ENCODE assay signal across 14 mouse cellular contexts in the genomic region with DNA sequence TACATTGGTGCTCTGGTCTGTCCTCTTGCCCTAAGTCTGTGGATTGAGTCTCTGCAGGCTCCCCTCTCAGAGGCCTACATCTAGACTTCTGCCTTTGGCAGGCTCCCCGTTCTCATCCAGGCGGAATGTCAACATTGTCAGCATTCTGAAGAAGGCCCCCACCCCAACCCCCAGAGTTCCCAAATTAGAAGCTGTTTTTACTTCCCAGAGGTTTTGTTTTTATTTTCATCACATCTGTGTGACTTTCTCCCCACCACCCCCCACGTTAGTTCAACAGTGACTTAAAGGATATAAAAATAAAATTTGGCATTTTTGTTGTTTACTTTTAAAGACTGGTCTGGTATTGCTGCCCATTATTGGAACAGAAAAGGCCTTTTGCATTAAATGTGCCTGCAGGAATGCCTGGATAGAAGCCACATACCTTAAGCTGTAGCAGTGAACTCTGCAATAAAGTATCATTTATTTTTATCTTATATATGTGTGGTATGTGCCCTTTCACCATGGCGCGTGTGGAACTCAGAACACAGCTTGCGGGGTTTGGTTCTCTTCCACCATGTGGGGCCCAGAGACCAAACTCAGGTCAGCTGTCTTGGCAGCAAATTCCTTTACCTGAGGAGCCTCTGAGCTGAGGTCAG. TPM values are rescaled to one million over a fixed set of nuclear protein-coding genes. Genes with fewer than 3 reads are reported as not detected.
DNase-seq lines count a peak whose midpoint lies in the region; ATAC-seq and TF ChIP-seq lines count a peak whose summit lies in the region.
"Had no signal": no experiment of that assay in that cellular context is flagged by ENCODE, and none has a peak within 500 bp of the region (broad histone marks: within the 10 kb centered on the region; RNA-seq: fewer than 3 reads in every experiment).

No protein-coding gene starts in this region.

- 0 out of 2 replicates have a peak overlapping the region, but pooled peaks have one; percentile 17 for H3K4me2 ChIP-seq in heart, embryonic 14.5 days (ENCODE audit: low read length)
- H3K4me2 ChIP-seq in midbrain, embryonic 15.5 days, result no peak overlapping the region
- no peak overlapping the region for H3K4me2 ChIP-seq in midbrain, embryonic 16.5 days (ENCODE audit: low read length)
- no peak overlapping the region for H3K4me2 ChIP-seq in limb, embryonic 14.5 days (replicated peaks; ENCODE audit: low read depth, low read length, severe bottlenecking)
- H3K4me2 ChIP-seq: hindbrain, embryonic 12.5 days had no signal

- H3K4me1 ChIP-seq in heart, embryonic 14.5 days (ENCODE audit: control insufficient read depth in 2 of 2, insufficient read depth in 2 of 2, low read length in 2 of 2), result peaks cover 31 to 67% of the 10 kb centered on the region in 2 experiments
- no peaks in the 10 kb centered on the region for H3K4me1 ChIP-seq in midbrain, embryonic 15.5 days
- H3K4me1 ChIP-seq in midbrain, embryonic 16.5 days (ENCODE audit: control insufficient read depth, insufficient read depth, low read length), result no peaks in the 10 kb centered on the region
- peaks cover 7% of the 10 kb centered on the region for H3K4me1 ChIP-seq in limb, embryonic 14.5 days (ENCODE audit: control insufficient read depth, insufficient read depth, low read length)
- H3K4me1 ChIP-seq: hindbrain, embryonic 12.5 days had no signal

- peaks cover 32% of the 10 kb centered on the region for H3K36me3 ChIP-seq in heart, embryonic 14.5 days (ENCODE audit: control insufficient read depth, insufficient read depth, low read length)
- H3K36me3 ChIP-seq in midbrain, embryonic 15.5 days (replicated peaks), result peaks cover 7% of the 10 kb centered on the region; the same call in 1 of the 2 replicates
- peaks cover 15% of the 10 kb centered on the region for H3K36me3 ChIP-seq in midbrain, embryonic 16.5 days (ENCODE audit: control insufficient read depth, insufficient read depth, low read length)
- H3K36me3 ChIP-seq in limb, embryonic 14.5 days (ENCODE audit: control insufficient read depth, insufficient read depth, low read length), result peaks cover 38% of the 10 kb centered on the region

- 24% methylated on average over 6 of the region's 6 CpGs for WGBS in heart, embryonic 14.5 days
- 89% methylated on average over 6 of the region's 6 CpGs for WGBS in midbrain, embryonic 15.5 days
- 88% methylated on average over 6 of the region's 6 CpGs for WGBS in midbrain, embryonic 16.5 days
- 49% methylated on average over 6 of the region's 6 CpGs for WGBS in limb, embryonic 14.5 days

- no peaks in the 10 kb centered on the region for H3K9me3 ChIP-seq in heart, embryonic 14.5 days (ENCODE audit: control insufficient read depth, low read length)
- H3K9me3 ChIP-seq in midbrain, embryonic 15.5 days, result no peaks in the 10 kb centered on the region
- no peaks in the 10 kb centered on the region for H3K9me3 ChIP-seq in midbrain, embryonic 16.5 days (replicated peaks; ENCODE audit: control insufficient read depth, low read length, poor library complexity, severe bottlenecking)
- no peaks in the 10 kb centered on the region for H3K9me3 ChIP-seq in limb, embryonic 14.5 days (ENCODE audit: control insufficient read depth, low read length)
- H3K9me3 ChIP-seq: hindbrain, embryonic 12.5 days had no signal

- DNase-seq in heart, adult 18-20 months, result no peak
- peak; percentile 69 for DNase-seq in limb, embryonic 14.5 days (ENCODE audit: low spot score)
- peak; percentile 53 for DNase-seq in yolk sac, embryonic 10.5 days (ENCODE audit: low spot score)
- DNase-seq in Muller cell, postnatal 12 days (ENCODE audit: inconsistent ontology term), result no peak
- no peak for DNase-seq in layer of hippocampus, adult 11-12 months (ENCODE audit: low spot score)
- DNase-seq: adrenal gland, postnatal 14 days; cerebellum, adult 11 months; layer of hippocampus, adult 9-11 months had no signal

- H3K27me3 ChIP-seq in heart, embryonic 14.5 days (ENCODE audit: control insufficient read depth, insufficient read depth, low read length), result no peaks in the 10 kb centered on the region
- H3K27me3 ChIP-seq in midbrain, embryonic 15.5 days (replicated peaks), result no peaks in the 10 kb centered on the region
- H3K27me3 ChIP-seq in midbrain, embryonic 16.5 days (ENCODE audit: control insufficient read depth, insufficient read depth, low read depth, low read length), result no peaks in the 10 kb centered on the region
- no peaks in the 10 kb centered on the region for H3K27me3 ChIP-seq in limb, embryonic 14.5 days (ENCODE audit: control insufficient read depth, insufficient read depth, low read length)
- H3K27me3 ChIP-seq: hindbrain, embryonic 12.5 days; Patski had no signal

- peak overlapping the region; percentile 86 to 87 for H3K27ac ChIP-seq in heart, embryonic 14.5 days (replicated peaks in 1 of 2; ENCODE audit: control insufficient read depth in 1 of 2, insufficient read depth in 1 of 2, low read depth in 2 of 2, low read length in 2 of 2)
- 0 out of 2 replicates have a peak overlapping the region, but pooled peaks have one; percentile 10 for H3K27ac ChIP-seq in midbrain, embryonic 15.5 days
- H3K27ac ChIP-seq in midbrain, embryonic 16.5 days (ENCODE audit: low read length), result no peak overlapping the region
- H3K27ac ChIP-seq in limb, embryonic 14.5 days (replicated peaks; ENCODE audit: low read depth, low read length), result peak overlapping the region; percentile 79
- H3K27ac ChIP-seq: hindbrain, embryonic 12.5 days had no signal

- peak; percentile 64 for ATAC-seq in heart, embryonic 14.5 days (ENCODE audit: insufficient number of reproducible peaks, insufficient read depth, low FRiP score, low read depth)
- no peak for ATAC-seq in midbrain, embryonic 15.5 days (replicated peaks)
- ATAC-seq in midbrain, embryonic 16.5 days, result no peak
- ATAC-seq in limb, embryonic 14.5 days (ENCODE audit: low FRiP score, low read depth), result peak; percentile 68
- ATAC-seq: Patski had no signal

- no peak for TF ChIP-seq POLR2A in limb, embryonic 14.5 days (IDR thresholded peaks at IDR 0.05; ENCODE audit: borderline replicate concordance, extremely low read depth, insufficient read depth, insufficient read length)

- no peak overlapping the region for H3K4me3 ChIP-seq in heart, embryonic 14.5 days (ENCODE audit: control insufficient read depth in 1 of 2, insufficient read depth in 1 of 2, low read depth in 1 of 2, low read length in 2 of 2)
- H3K4me3 ChIP-seq in midbrain, embryonic 15.5 days, result no peak overlapping the region
- H3K4me3 ChIP-seq in midbrain, embryonic 16.5 days (ENCODE audit: low read depth, low read length), result no peak overlapping the region
- H3K4me3 ChIP-seq in limb, embryonic 14.5 days (replicated peaks; ENCODE audit: low read length), result no peak overlapping the region
- H3K4me3 ChIP-seq: hindbrain, embryonic 12.5 days had no signal

- peak overlapping the region; percentile 54 for H3K9ac ChIP-seq in heart, embryonic 14.5 days (ENCODE audit: low read length)
- no peak overlapping the region for H3K9ac ChIP-seq in midbrain, embryonic 15.5 days
- H3K9ac ChIP-seq in midbrain, embryonic 16.5 days (ENCODE audit: low read depth, low read length), result no peak overlapping the region
- H3K9ac ChIP-seq in limb, embryonic 14.5 days (ENCODE audit: low read depth, low read length, severe bottlenecking), result peak overlapping the region; percentile 0; the same call in 1 of the 2 replicates
- H3K9ac ChIP-seq: hindbrain, embryonic 12.5 days had no signal

RNA-seq across cellular contexts. Expression of a gene that starts 11.2 kb away (rescaled TPM):
- polyA plus RNA-seq in heart, embryonic 14.5 days (2014; fragmentation: Nextera tagmentation; extraction: Ambion mirVana), result not detected in 2 replicates
- not detected for total RNA-seq in heart, adult 18-20 months (2021)
- 0.49 and 0.79 TPM in 2 replicates for polyA plus RNA-seq in midbrain, embryonic 15.5 days (2015; fragmentation: Nextera tagmentation; extraction: Ambion mirVana)
- 0.58 and 0.89 TPM in 2 replicates for polyA plus RNA-seq in midbrain, embryonic 16.5 days (2015; fragmentation: Nextera tagmentation; extraction: Ambion mirVana)
- polyA plus RNA-seq in limb, embryonic 14.5 days (2012; rRNA removed), result 0.04 TPM in 1 of 2 replicates, not detected in the other
- polyA plus RNA-seq in limb, embryonic 14.5 days (2014; fragmentation: Nextera tagmentation; extraction: Ambion mirVana), result not detected in 2 replicates
- total RNA-seq: adrenal gland, postnatal 14 days; liver, adult 2 months had no signal
- polyA plus RNA-seq: hindbrain, embryonic 12.5 days; liver, adult 2 months had no signal

RNA-seq across cellular contexts. Expression of a gene that starts 14.2 kb away (rescaled TPM):
- 32.0 and 35.3 TPM in 2 replicates for polyA plus RNA-seq in heart, embryonic 14.5 days (2014; fragmentation: Nextera tagmentation; extraction: Ambion mirVana)
- 100 to 1,000 TPM; 237 to 251 TPM for total RNA-seq in heart, adult 18-20 months (2021)
- 44.5 and 47.5 TPM in 2 replicates for polyA plus RNA-seq in midbrain, embryonic 15.5 days (2015; fragmentation: Nextera tagmentation; extraction: Ambion mirVana)
- 38.9 and 40.1 TPM in 2 replicates for polyA plus RNA-seq in midbrain, embryonic 16.5 days (2015; fragmentation: Nextera tagmentation; extraction: Ambion mirVana)
- 360 and 433 TPM in 2 replicates for polyA plus RNA-seq in limb, embryonic 14.5 days (2012; rRNA removed)
- 39.7 and 43.6 TPM in 2 replicates for polyA plus RNA-seq in limb, embryonic 14.5 days (2014; fragmentation: Nextera tagmentation; extraction: Ambion mirVana)

RNA-seq across cellular contexts. Expression of a gene that starts 27.4 kb away (rescaled TPM):
- 92.4 and 94.5 TPM in 2 replicates for polyA plus RNA-seq in heart, embryonic 14.5 days (2014; fragmentation: Nextera tagmentation; extraction: Ambion mirVana)
- 100 to 1,000 TPM; 104 to 113 TPM for total RNA-seq in heart, adult 18-20 months (2021)
- 46.2 and 48.4 TPM in 2 replicates for polyA plus RNA-seq in midbrain, embryonic 15.5 days (2015; fragmentation: Nextera tagmentation; extraction: Ambion mirVana)
- 47.0 TPM in 2 replicates for polyA plus RNA-seq in midbrain, embryonic 16.5 days (2015; fragmentation: Nextera tagmentation; extraction: Ambion mirVana)
- 106 and 124 TPM in 2 replicates for polyA plus RNA-seq in limb, embryonic 14.5 days (2012; rRNA removed)
- polyA plus RNA-seq in limb, embryonic 14.5 days (2014; fragmentation: Nextera tagmentation; extraction: Ambion mirVana), result 126 and 128 TPM in 2 replicates

RNA-seq across cellular contexts. Expression of a gene that starts 27.8 kb away (rescaled TPM):
- 0.07 and 0.22 TPM in 2 replicates for polyA plus RNA-seq in heart, embryonic 14.5 days (2014; fragmentation: Nextera tagmentation; extraction: Ambion mirVana)
- total RNA-seq in heart, adult 18-20 months (2021), result not detected
- polyA plus RNA-seq in midbrain, embryonic 15.5 days (2015; fragmentation: Nextera tagmentation; extraction: Ambion mirVana), result 0.06 and 0.12 TPM in 2 replicates
- 0.09 and 0.14 TPM in 2 replicates for polyA plus RNA-seq in midbrain, embryonic 16.5 days (2015; fragmentation: Nextera tagmentation; extraction: Ambion mirVana)
- 0.15 and 0.33 TPM in 2 replicates for polyA plus RNA-seq in limb, embryonic 14.5 days (2012; rRNA removed)
- 0.07 TPM in 2 replicates for polyA plus RNA-seq in limb, embryonic 14.5 days (2014; fragmentation: Nextera tagmentation; extraction: Ambion mirVana)
- total RNA-seq: adrenal gland, postnatal 14 days; liver, adult 2 months had no signal
- polyA plus RNA-seq: liver, adult 2 months had no signal

RNA-seq across cellular contexts. Expression of a gene that starts 39.5 kb away (rescaled TPM):
- polyA plus RNA-seq in heart, embryonic 14.5 days (2014; fragmentation: Nextera tagmentation; extraction: Ambion mirVana), result 31.6 and 37.0 TPM in 2 replicates
- total RNA-seq in heart, adult 18-20 months (2021), result 10 to 100 TPM; 10.1 to 10.3 TPM
- 224 and 236 TPM in 2 replicates for polyA plus RNA-seq in midbrain, embryonic 15.5 days (2015; fragmentation: Nextera tagmentation; extraction: Ambion mirVana)
- 242 and 267 TPM in 2 replicates for polyA plus RNA-seq in midbrain, embryonic 16.5 days (2015; fragmentation: Nextera tagmentation; extraction: Ambion mirVana)
- 150 and 211 TPM in 2 replicates for polyA plus RNA-seq in limb, embryonic 14.5 days (2012; rRNA removed)
- 67.8 and 76.2 TPM in 2 replicates for polyA plus RNA-seq in limb, embryonic 14.5 days (2014; fragmentation: Nextera tagmentation; extraction: Ambion mirVana)

Comparison
In these comparisons a context has a peak if more than half of its experiments do, and no peak if none do; other contexts are left out.
1. ATAC-seq: peak in heart, embryonic 14.5 days (single experiment) and limb, embryonic 14.5 days (single experiment); none in midbrain, embryonic 15.5 days (single experiment) and midbrain, embryonic 16.5 days (single experiment).
2. H3K9ac ChIP-seq: peak in heart, embryonic 14.5 days (single experiment) and limb, embryonic 14.5 days (single experiment); none in midbrain, embryonic 15.5 days (single experiment) and midbrain, embryonic 16.5 days (single experiment).
3. DNase-seq: peak in limb, embryonic 14.5 days (single experiment) and yolk sac, embryonic 10.5 days (single experiment); none in heart, adult 18-20 months (0 of 2), Muller cell, postnatal 12 days (single experiment) and layer of hippocampus, adult 11-12 months (single experiment).